Mouse (Mus musculus): Measurements from ENCODE around the gene Plin5. TPM values are rescaled to one million over a fixed set of nuclear protein-coding genes. Genes with fewer than 3 reads are reported as not detected.
A peak's percentile ranks its signal among the peaks of the same experiment; 100 is the strongest.

Plin5 gene
- polyA plus RNA-seq, 2 experiments = 0.10 TPM; not detected in 1

- Histone ChIP-seq H3K4me2 (replicated peaks; ENCODE audit: low read depth, low read length, severe bottlenecking) (no peak overlapping the region), H3K27ac (replicated peaks; ENCODE audit: low read depth, low read length) (no peak overlapping the region), H3K4me1 (ENCODE audit: control insufficient read depth, insufficient read depth, low read length) (peaks cover 31% of the 10 kb centered on the region), H3K27me3 (ENCODE audit: control insufficient read depth, insufficient read depth, low read length) (no peaks in the 10 kb centered on the region), H3K9me3 (ENCODE audit: control insufficient read depth, low read length) (no peaks in the 10 kb centered on the region), H3K4me3 (replicated peaks; ENCODE audit: low read length) (no peak overlapping the region), H3K36me3 (ENCODE audit: control insufficient read depth, insufficient read depth, low read length) (peaks cover 17% of the 10 kb centered on the region), H3K9ac (ENCODE audit: low read depth, low read length, severe bottlenecking) (no peak overlapping the region)
- ATAC-seq (ENCODE audit: low FRiP score, low read depth) = no peak
- WGBS = 91% methylated on average over 5 of the region's 5 CpGs
- no peak for DNase-seq (ENCODE audit: low spot score)
- no peak for TF ChIP-seq POLR2A (IDR thresholded peaks at IDR 0.05; ENCODE audit: borderline replicate concordance, extremely low read depth, insufficient read depth, insufficient read length)
These were observed 39.9 kb downstream of the Plin5 start for GRCm38 (mm10) chr17:56077523-56077922.

GRCm38 (mm10) chr17:56074827-56075208, 42.6 kb downstream of the Plin5 start, which contains the start of gene Ubxn6:
Gene Ubxn6, minus strand, starts transcription at chr17:56075028.
- DNase-seq (ENCODE audit: low spot score) = peak; percentile 97
- WGBS = 0% methylated on average over 35 of the region's 35 CpGs
- Histone ChIP-seq H3K4me1 (ENCODE audit: control insufficient read depth, insufficient read depth, low read length) (peaks cover 12% of the 10 kb centered on the region; the same call in 1 of the 2 replicates), H3K36me3 (ENCODE audit: control insufficient read depth, insufficient read depth, low read length) (peaks cover 34% of the 10 kb centered on the region), H3K27ac (replicated peaks; ENCODE audit: low read depth, low read length) (peak within 1 kb of the TSS; percentile 92), H3K9me3 (ENCODE audit: control insufficient read depth, low read length) (no peaks in the 10 kb centered on the region), H3K4me3 (replicated peaks; ENCODE audit: low read length) (peak within 1 kb of the TSS; percentile 80), H3K4me2 (replicated peaks; ENCODE audit: low read depth, low read length, severe bottlenecking) (peak within 1 kb of the TSS; percentile 66), H3K27me3 (ENCODE audit: control insufficient read depth, insufficient read depth, low read length) (no peaks in the 10 kb centered on the region), H3K9ac (ENCODE audit: low read depth, low read length, severe bottlenecking) (peak within 1 kb of the TSS; percentile 78)
- ATAC-seq (ENCODE audit: low FRiP score, low read depth) = peak; percentile 17
- TF ChIP-seq POLR2A (IDR thresholded peaks at IDR 0.05; ENCODE audit: borderline replicate concordance, extremely low read depth, insufficient read depth, insufficient read length) = peak; percentile 64; the same call in 1 of the 2 replicates

GRCm38 (mm10) chr17:56074097-56074826, 43.1 kb downstream of the Plin5 start:
- 10% methylated on average over 22 of the region's 22 CpGs for WGBS
- peak; percentile 84 for DNase-seq (ENCODE audit: low spot score)
- TF ChIP-seq POLR2A (IDR thresholded peaks at IDR 0.05; ENCODE audit: borderline replicate concordance, extremely low read depth, insufficient read depth, insufficient read length) = no peak
- Histone ChIP-seq H3K4me1 (ENCODE audit: control insufficient read depth, insufficient read depth, low read length) (peaks cover 12% of the 10 kb centered on the region; the same call in 1 of the 2 replicates), H3K27me3 (ENCODE audit: control insufficient read depth, insufficient read depth, low read length) (no peaks in the 10 kb centered on the region), H3K9me3 (ENCODE audit: control insufficient read depth, low read length) (no peaks in the 10 kb centered on the region), H3K27ac (replicated peaks; ENCODE audit: low read depth, low read length) (peak overlapping the region; percentile 92), H3K36me3 (ENCODE audit: control insufficient read depth, insufficient read depth, low read length) (peaks cover 39% of the 10 kb centered on the region), H3K4me3 (replicated peaks; ENCODE audit: low read length) (peak overlapping the region; percentile 80), H3K9ac (ENCODE audit: low read depth, low read length, severe bottlenecking) (peak overlapping the region; percentile 78), H3K4me2 (replicated peaks; ENCODE audit: low read depth, low read length, severe bottlenecking) (peak overlapping the region; percentile 66)
- peak; percentile 28; the same call in 1 of the 2 replicates for ATAC-seq (ENCODE audit: low FRiP score, low read depth)

GRCm38 (mm10) chr17:56072243-56072642, 45.2 kb downstream of the Plin5 start:
- ATAC-seq (ENCODE audit: low FRiP score, low read depth) (no peak), DNase-seq (ENCODE audit: low spot score) (no peak)
- Histone ChIP-seq H3K36me3 (ENCODE audit: control insufficient read depth, insufficient read depth, low read length) (peaks cover 59% of the 10 kb centered on the region), H3K27me3 (ENCODE audit: control insufficient read depth, insufficient read depth, low read length) (no peaks in the 10 kb centered on the region), H3K4me3 (replicated peaks; ENCODE audit: low read length) (no peak overlapping the region), H3K4me2 (replicated peaks; ENCODE audit: low read depth, low read length, severe bottlenecking) (no peak overlapping the region), H3K9me3 (ENCODE audit: control insufficient read depth, low read length) (no peaks in the 10 kb centered on the region), H3K9ac (ENCODE audit: low read depth, low read length, severe bottlenecking) (no peak overlapping the region), H3K27ac (replicated peaks; ENCODE audit: low read depth, low read length) (no peak overlapping the region), H3K4me1 (ENCODE audit: control insufficient read depth, insufficient read depth, low read length) (peaks cover 12% of the 10 kb centered on the region; the same call in 1 of the 2 replicates)
- no peak for TF ChIP-seq POLR2A (IDR thresholded peaks at IDR 0.05; ENCODE audit: borderline replicate concordance, extremely low read depth, insufficient read depth, insufficient read length)
- 88% methylated on average over 5 of the region's 5 CpGs for WGBS

DNA sequence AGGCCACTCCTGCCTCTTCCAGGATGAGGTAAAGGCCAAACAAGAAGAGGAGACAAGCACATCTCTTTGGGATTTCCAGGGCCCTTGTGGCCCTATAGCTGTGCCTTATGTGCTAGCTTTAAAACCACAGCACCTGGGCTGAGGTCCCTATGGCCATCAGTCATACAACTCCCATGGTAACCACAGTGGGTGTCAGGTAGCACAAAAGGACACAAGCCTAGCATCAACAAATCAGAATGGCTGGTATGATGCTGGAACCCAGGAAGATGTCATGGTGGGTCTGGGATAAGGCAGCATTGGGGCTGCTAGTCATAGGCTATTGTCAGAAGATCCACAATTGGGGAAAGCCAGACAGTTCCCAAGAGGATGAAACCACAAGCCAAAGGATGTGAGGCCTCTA, 46.3 kb downstream of the Plin5 start:
- Histone ChIP-seq H3K4me3 (replicated peaks; ENCODE audit: low read length) (no peak overlapping the region), H3K27me3 (ENCODE audit: control insufficient read depth, insufficient read depth, low read length) (no peaks in the 10 kb centered on the region), H3K4me2 (replicated peaks; ENCODE audit: low read depth, low read length, severe bottlenecking) (no peak overlapping the region), H3K27ac (replicated peaks; ENCODE audit: low read depth, low read length) (no peak overlapping the region), H3K36me3 (ENCODE audit: control insufficient read depth, insufficient read depth, low read length) (peaks cover 70% of the 10 kb centered on the region), H3K9me3 (ENCODE audit: control insufficient read depth, low read length) (no peaks in the 10 kb centered on the region), H3K9ac (ENCODE audit: low read depth, low read length, severe bottlenecking) (no peak overlapping the region), H3K4me1 (ENCODE audit: control insufficient read depth, insufficient read depth, low read length) (peaks cover 12% of the 10 kb centered on the region; the same call in 1 of the 2 replicates)
- DNase-seq (ENCODE audit: low spot score) (no peak), ATAC-seq (ENCODE audit: low FRiP score, low read depth) (no peak)
- TF ChIP-seq POLR2A (IDR thresholded peaks at IDR 0.05; ENCODE audit: borderline replicate concordance, extremely low read depth, insufficient read depth, insufficient read length) = no peak
